Mouse (Mus musculus) small intestine, adult 2 months (tissue): ENCODE data around the gene Cfap20.
"Not testable (repeated sequence)": the region's sequence is repeated elsewhere in the genome, so short reads cannot be mapped to it uniquely, and the experiment has no call there.

Experiments used
- CTCF ChIP-seq: fragments of 200-500 bp; IDR thresholded peaks from 2 replicates; pipeline ENCODE4 v1.5.1; 2012; ENCODE audit warnings: low read depth, mild to moderate bottlenecking, control low read depth, inconsistent platforms, low read length, moderate library complexity, mixed read lengths; ENCODE audit not compliant: insufficient replicate concordance, insufficient read length; ENCODE audit errors: extremely low read depth
- POLR2A ChIP-seq: fragments of 200-500 bp; IDR thresholded peaks from 2 replicates; pipeline ENCODE4 v1.6.1; 2012; ENCODE audit warnings: low read depth, mild to moderate bottlenecking, control low read depth, inconsistent platforms, low read length, moderate library complexity

- not testable (repeated sequence) for TF ChIP-seq CTCF, POLR2A
These were observed 55.7 kb downstream of the Cfap20 start for GRCm38 (mm10) chr8:95378928-95379327.
